Mouse (Mus musculus): Measurements from ENCODE around the gene Map7d2. TPM values are rescaled to one million over a fixed set of nuclear protein-coding genes. Genes with fewer than 3 reads are reported as not detected.

The Map7d2 gene
- 53.9 and 59.2 TPM in 2 replicates for polyA plus RNA-seq (2012; rRNA removed)

- Histone ChIP-seq H3K4me1 (ENCODE audit: control insufficient read depth, insufficient read depth, low read length) (no peaks in the 10 kb centered on the region), H3K27ac (ENCODE audit: insufficient read depth, low read length) (peak within 1 kb of the TSS; percentile 83), H3K4me3 (ENCODE audit: insufficient read depth, low read length) (peak within 1 kb of the TSS; percentile 99)
- no peak for TF ChIP-seq CTCF (IDR thresholded peaks at IDR 0.05; ENCODE audit: extremely low read depth, insufficient read depth, low read length)
- no peak for TF ChIP-seq POLR2A (IDR thresholded peaks at IDR 0.05; ENCODE audit: extremely low read depth, insufficient read depth, low read length)
Measured at GRCm38 (mm10) chrX:159414130-159414828, at the start of gene Map7d2. TSS of gene Map7d2 (plus strand) at chrX:159414572.

- TF ChIP-seq CTCF (IDR thresholded peaks at IDR 0.05; ENCODE audit: extremely low read depth, insufficient read depth, low read length) (no peak), POLR2A (IDR thresholded peaks at IDR 0.05; ENCODE audit: extremely low read depth, insufficient read depth, low read length) (peak; percentile 58; the same call in 1 of the 2 replicates)
- Histone ChIP-seq H3K4me1 (ENCODE audit: control insufficient read depth, insufficient read depth, low read length) (no peaks in the 10 kb centered on the region), H3K27ac (ENCODE audit: insufficient read depth, low read length) (peak within 1 kb of the TSS; percentile 33; the same call in 1 of the 2 replicates), H3K4me3 (ENCODE audit: insufficient read depth, low read length) (peak within 1 kb of the TSS; percentile 93)
Measured at GRCm38 (mm10) chrX:159371831-159372752, 42.3 kb upstream of the Map7d2 start, which contains the start of gene Eif1ax. TSS of gene Eif1ax (plus strand) at chrX:159372178.

GRCm38 (mm10) chrX:159372753-159373144 lies 41.6 kb upstream of the Map7d2 start:
- Histone ChIP-seq H3K4me3 (ENCODE audit: insufficient read depth, low read length) (peak overlapping the region; percentile 93), H3K27ac (ENCODE audit: insufficient read depth, low read length) (no peak overlapping the region), H3K4me1 (ENCODE audit: control insufficient read depth, insufficient read depth, low read length) (no peaks in the 10 kb centered on the region)
- TF ChIP-seq POLR2A (IDR thresholded peaks at IDR 0.05; ENCODE audit: extremely low read depth, insufficient read depth, low read length) (no peak), CTCF (IDR thresholded peaks at IDR 0.05; ENCODE audit: extremely low read depth, insufficient read depth, low read length) (no peak)

- TF ChIP-seq CTCF (IDR thresholded peaks at IDR 0.05; ENCODE audit: extremely low read depth, insufficient read depth, low read length) (no peak), POLR2A (IDR thresholded peaks at IDR 0.05; ENCODE audit: extremely low read depth, insufficient read depth, low read length) (no peak)
- Histone ChIP-seq H3K27ac (ENCODE audit: insufficient read depth, low read length) (no peak overlapping the region), H3K4me3 (ENCODE audit: insufficient read depth, low read length) (no peak overlapping the region), H3K4me1 (ENCODE audit: control insufficient read depth, insufficient read depth, low read length) (no peaks in the 10 kb centered on the region)
Measured at GRCm38 (mm10) chrX:159387105-159387504, 27.3 kb upstream of the Map7d2 start.

GRCm38 (mm10) chrX:159388953-159389352 lies 25.4 kb upstream of the Map7d2 start:
- TF ChIP-seq CTCF (IDR thresholded peaks at IDR 0.05; ENCODE audit: extremely low read depth, insufficient read depth, low read length) (no peak), POLR2A (IDR thresholded peaks at IDR 0.05; ENCODE audit: extremely low read depth, insufficient read depth, low read length) (no peak)
- no peak overlapping the region for H3K27ac ChIP-seq (ENCODE audit: insufficient read depth, low read length)
- H3K4me3 ChIP-seq (ENCODE audit: insufficient read depth, low read length), result no peak overlapping the region
- no peaks in the 10 kb centered on the region for H3K4me1 ChIP-seq (ENCODE audit: control insufficient read depth, insufficient read depth, low read length)

- no peak overlapping the region for H3K4me3 ChIP-seq (ENCODE audit: insufficient read depth, low read length)
- no peaks in the 10 kb centered on the region for H3K4me1 ChIP-seq (ENCODE audit: control insufficient read depth, insufficient read depth, low read length)
- TF ChIP-seq POLR2A (IDR thresholded peaks at IDR 0.05; ENCODE audit: extremely low read depth, insufficient read depth, low read length), result no peak
- TF ChIP-seq CTCF (IDR thresholded peaks at IDR 0.05; ENCODE audit: extremely low read depth, insufficient read depth, low read length), result no peak
- H3K27ac ChIP-seq (ENCODE audit: insufficient read depth, low read length), result no peak overlapping the region
Measured at GRCm38 (mm10) chrX:159390347-159390962, 23.9 kb upstream of the Map7d2 start.

- Histone ChIP-seq H3K4me1 (ENCODE audit: control insufficient read depth, insufficient read depth, low read length) (no peaks in the 10 kb centered on the region), H3K27ac (ENCODE audit: insufficient read depth, low read length) (no peak overlapping the region), H3K4me3 (ENCODE audit: insufficient read depth, low read length) (no peak overlapping the region)
- TF ChIP-seq POLR2A (IDR thresholded peaks at IDR 0.05; ENCODE audit: extremely low read depth, insufficient read depth, low read length), result no peak
- no peak for TF ChIP-seq CTCF (IDR thresholded peaks at IDR 0.05; ENCODE audit: extremely low read depth, insufficient read depth, low read length)
Measured at GRCm38 (mm10) chrX:159391239-159391638, 23.1 kb upstream of the Map7d2 start.

GRCm38 (mm10) chrX:159409253-159409652 lies 5.1 kb upstream of the Map7d2 start:
- no peak overlapping the region for H3K27ac ChIP-seq (ENCODE audit: insufficient read depth, low read length)
- no peaks in the 10 kb centered on the region for H3K4me1 ChIP-seq (ENCODE audit: control insufficient read depth, insufficient read depth, low read length)
- TF ChIP-seq CTCF (IDR thresholded peaks at IDR 0.05; ENCODE audit: extremely low read depth, insufficient read depth, low read length), result peak; percentile 34; the same call in 1 of the 2 replicates
- no peak for TF ChIP-seq POLR2A (IDR thresholded peaks at IDR 0.05; ENCODE audit: extremely low read depth, insufficient read depth, low read length)
- no peak overlapping the region for H3K4me3 ChIP-seq (ENCODE audit: insufficient read depth, low read length)

All from cortical plate, adult 2 months (tissue).